Mouse (Mus musculus) liver, postnatal 0 days (tissue): ENCODE results near the gene Irgm2. TPM values are rescaled to one million over a fixed set of nuclear protein-coding genes. Genes with fewer than 3 reads are reported as not detected.

Experiments
- ATAC-seq: fragments of 200-750 bp; cut with Nextera tagmentation; 2 replicates; pipeline ENCODE4 v1.8.0; 2017; ENCODE audit warnings: mild to moderate bottlenecking, moderate library complexity
- DNase-seq: peaks from one replicate; pipeline ENCODE4 v3.0.0-alpha.2; 2016
- H3K27ac ChIP-seq: fragments of 300-500 bp; sonication (generic); 2 replicates; pipeline ENCODE4 v1.5.1; 2014; ENCODE audit warnings: antibody characterized with exemption, moderate library complexity, mild to moderate bottlenecking, low read depth
- H3K27me3 ChIP-seq: fragments of 300-500 bp; sonication (generic); 2 replicates; pipeline ENCODE4 v1.6.1; 2014; ENCODE audit warnings: low read length, control low read depth, mixed read lengths; ENCODE audit not compliant: insufficient read depth
- H3K36me3 ChIP-seq: fragments of 300-500 bp; sonication (generic); replicated peaks from 2 replicates; pipeline ENCODE4 v1.6.1; 2014; ENCODE audit warnings: mild to moderate bottlenecking, control low read depth, low read length, moderate library complexity, mixed read lengths; ENCODE audit not compliant: insufficient read depth
- H3K4me1 ChIP-seq: fragments of 300-500 bp; sonication (generic); 2 replicates; pipeline ENCODE4 v1.6.1; 2014; ENCODE audit warnings: antibody characterized with exemption, mild to moderate bottlenecking, control low read depth; ENCODE audit not compliant: insufficient read depth
- H3K4me2 ChIP-seq: fragments of 300-500 bp; sonication (generic); 2 replicates; pipeline ENCODE4 v1.6.1; 2014; ENCODE audit warnings: low read depth, mild to moderate bottlenecking, low read length, moderate library complexity, mixed read lengths
- H3K4me3 ChIP-seq: fragments of 300-500 bp; sonication (generic); 2 replicates; pipeline ENCODE4 v1.5.1; 2014; ENCODE audit warnings: low read depth, low read length
- H3K9ac ChIP-seq: fragments of 300-500 bp; sonication (generic); replicated peaks from 2 replicates; pipeline ENCODE4 v1.6.1; 2014; ENCODE audit warnings: mild to moderate bottlenecking, moderate library complexity
- H3K9me3 ChIP-seq: fragments of 300-500 bp; sonication (generic); 2 replicates; pipeline ENCODE4 v1.6.1; 2016; ENCODE audit warnings: mild to moderate bottlenecking, control low read depth, low read length, mixed read lengths
- CTCF ChIP-seq: sonication (generic); IDR thresholded peaks from 2 replicates; pipeline ENCODE4 v1.5.1; 2016; ENCODE audit warnings: antibody characterized with exemption, low read depth
- EP300 ChIP-seq: IDR thresholded peaks from 2 replicates; pipeline ENCODE4 v1.6.1; 2016; ENCODE audit warnings: antibody characterized with exemption, low read depth, mild to moderate bottlenecking
- WGBS: fragments of 180-500 bp; shearing (Covaris S2); extraction: QIAGEN DNeasy Blood & Tissue Kit; methylation state at CpG from one replicate; pipeline ENCODE4 v1.1.7; 2014; ENCODE audit not compliant: insufficient replicate concordance; 5-methylcytosine and 5-hydroxymethylcytosine counted together
- polyA plus RNA-seq: library from polyadenylated mRNA; unstranded; fragments of >200 nt; fragmentation: Nextera tagmentation; extraction: Ambion mirVana; gene quantifications from 2 replicates; pipeline ENCODE4 v1.2.1, GENCODE M21; 2015

The Irgm2 gene
- polyA plus RNA-seq, 1 experiment from 2014 or later = 17.2 TPM

DNA sequence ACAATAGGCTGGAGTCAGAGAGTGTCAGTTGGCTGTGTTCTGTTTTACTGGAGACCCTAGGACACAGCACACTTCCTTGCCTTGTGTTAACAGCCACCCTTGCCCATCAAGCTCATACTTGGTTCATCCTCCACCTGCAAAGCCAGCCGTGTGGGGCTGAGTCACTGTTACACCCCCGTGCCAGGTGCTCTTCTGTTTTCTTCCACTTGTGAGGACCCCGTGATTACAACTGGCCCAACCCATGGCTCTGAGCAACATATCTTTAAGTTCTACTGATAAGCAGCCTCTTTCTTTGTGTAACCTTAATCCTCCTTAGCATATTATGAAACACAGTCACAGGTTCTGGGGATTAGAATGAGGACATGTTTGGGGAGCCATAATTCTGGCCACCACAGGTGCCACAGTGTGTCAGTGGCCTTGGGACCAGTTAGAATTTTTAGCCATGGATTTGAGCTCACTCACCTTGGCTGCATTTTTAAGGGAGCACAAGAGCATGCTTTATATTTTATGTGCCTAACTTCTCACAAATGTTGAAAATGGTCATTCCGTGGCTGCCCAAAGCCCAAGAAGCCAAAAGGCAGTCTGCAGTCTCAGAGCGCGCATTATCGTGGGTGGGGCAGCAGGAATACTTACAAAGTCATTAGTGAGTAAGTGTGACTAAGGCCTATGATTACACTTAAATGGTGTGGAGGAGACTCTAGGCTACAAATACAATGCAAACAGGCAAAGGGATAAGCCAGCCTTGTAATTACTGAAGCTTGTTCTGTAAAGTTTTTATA is 50.0 kb downstream of the Irgm2 start:
- no peak for TF ChIP-seq EP300
- no peak for TF ChIP-seq CTCF
- 77% methylated on average over 7 of the region's 7 CpGs for WGBS
- no peak overlapping the region for H3K9ac ChIP-seq

DNA sequence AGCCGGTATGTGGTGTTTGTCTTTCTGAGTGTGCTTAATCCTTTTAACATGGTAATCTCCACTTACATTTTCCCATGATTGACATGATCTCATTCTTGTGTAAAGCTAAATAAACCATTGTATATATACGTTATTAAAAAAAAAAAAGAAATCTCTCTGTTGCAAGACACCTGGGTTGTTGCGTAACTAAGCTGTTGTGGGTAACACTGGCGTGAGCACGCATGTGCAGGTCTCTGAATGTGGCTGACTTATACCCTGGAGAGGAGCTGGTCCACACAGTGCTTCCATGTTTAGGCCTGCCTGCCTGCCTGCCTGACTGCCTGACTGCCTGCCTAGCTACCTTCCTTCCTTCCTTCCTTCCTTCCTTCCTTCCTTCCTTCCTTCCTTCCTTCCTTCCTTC is 51.1 kb downstream of the Irgm2 start:
- peak; percentile 70 for ATAC-seq
- no peak overlapping the region for H3K4me3 ChIP-seq
- H3K27me3 ChIP-seq = no peaks in the 10 kb centered on the region
- no peaks in the 10 kb centered on the region for H3K4me1 ChIP-seq
- no peak for TF ChIP-seq EP300
- no peak for TF ChIP-seq CTCF
- no peak overlapping the region for H3K4me2 ChIP-seq
- H3K36me3 ChIP-seq = no peaks in the 10 kb centered on the region
- no peak overlapping the region for H3K27ac ChIP-seq
- no peaks in the 10 kb centered on the region for H3K9me3 ChIP-seq
- 57% methylated on average over 5 of the region's 5 CpGs for WGBS
- no peak overlapping the region for H3K9ac ChIP-seq
- no peak for DNase-seq

More for the DNA sequence above, 50.0 kb downstream of the Irgm2 start:
- Histone ChIP-seq H3K27ac (no peak overlapping the region), H3K9me3 (no peaks in the 10 kb centered on the region), H3K4me2 (no peak overlapping the region), H3K36me3 (no peaks in the 10 kb centered on the region), H3K27me3 (no peaks in the 10 kb centered on the region), H3K4me1 (no peaks in the 10 kb centered on the region), H3K4me3 (no peak overlapping the region)
- no peak for DNase-seq
- ATAC-seq = no peak

DNA sequence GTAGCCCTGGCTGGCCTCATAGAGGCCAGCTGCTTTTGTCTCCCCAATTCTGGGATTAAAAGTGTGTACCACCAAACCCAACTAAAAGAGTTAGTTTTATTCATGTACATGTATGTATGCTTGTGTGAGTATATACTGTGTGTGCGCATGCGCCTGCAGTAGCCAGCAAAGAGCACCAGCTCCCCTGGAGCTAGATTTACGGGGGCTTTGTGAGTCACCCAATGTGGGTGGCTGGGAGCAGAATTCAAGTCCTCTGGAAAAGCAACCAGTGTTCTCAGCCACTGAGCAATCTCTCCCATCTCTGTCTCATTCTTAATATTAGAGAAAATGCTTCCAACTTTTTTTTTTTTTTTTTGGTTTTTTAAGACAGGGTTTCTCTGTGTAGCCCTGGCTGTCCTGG is 55.0 kb downstream of the Irgm2 start:
- Histone ChIP-seq H3K4me2 (no peak overlapping the region), H3K9ac (no peak overlapping the region), H3K36me3 (no peaks in the 10 kb centered on the region), H3K9me3 (no peaks in the 10 kb centered on the region), H3K4me3 (no peak overlapping the region), H3K4me1 (no peaks in the 10 kb centered on the region), H3K27me3 (no peaks in the 10 kb centered on the region), H3K27ac (no peak overlapping the region)
- DNase-seq = no peak
- WGBS = 94% methylated on average over 3 of the region's 3 CpGs
- ATAC-seq = no peak
- TF ChIP-seq EP300 (no peak), CTCF (no peak)

DNA sequence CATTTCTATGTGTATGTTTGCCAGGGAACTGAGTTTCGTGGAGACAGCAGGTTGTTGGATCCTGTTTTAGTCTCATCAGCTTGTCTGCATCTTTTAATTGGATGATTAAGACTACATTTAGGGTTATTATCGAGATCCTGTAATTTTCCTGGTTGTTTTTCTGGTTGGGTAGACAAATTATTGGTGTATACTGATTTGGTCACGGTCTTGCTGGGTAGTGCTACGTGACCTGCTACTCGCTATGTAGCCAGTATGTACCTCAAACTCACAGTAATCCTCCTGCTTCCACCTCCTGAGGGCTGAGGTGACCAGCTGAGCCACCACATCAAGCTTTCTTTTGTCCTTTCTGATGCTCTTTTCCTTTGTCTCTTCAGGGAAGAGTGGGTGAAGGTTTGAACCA is 58.4 kb downstream of the Irgm2 start:
- 75% methylated on average over 5 of the region's 5 CpGs for WGBS
- TF ChIP-seq CTCF = no peak
- no peak for TF ChIP-seq EP300
- no peak for ATAC-seq

DNA sequence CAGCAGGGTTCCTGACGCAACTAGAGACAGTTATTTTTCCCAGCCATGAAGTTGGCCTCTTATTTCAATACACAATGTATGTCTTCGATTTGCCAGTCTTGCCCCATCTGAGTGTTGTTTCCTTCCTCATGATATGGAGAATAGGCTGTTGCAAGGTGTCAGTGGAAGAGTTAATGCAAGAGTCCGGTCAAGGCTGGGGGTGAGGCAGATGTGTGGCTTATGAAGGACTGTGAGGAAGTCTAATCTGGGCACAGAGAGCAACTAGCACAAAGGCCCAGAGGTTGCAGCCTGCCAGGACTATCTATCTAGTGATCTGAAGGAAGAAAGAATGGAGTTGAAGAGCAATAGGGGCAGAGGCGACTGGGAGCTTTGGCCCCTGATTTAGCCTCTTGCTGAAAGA is 60.7 kb downstream of the Irgm2 start:
- H3K4me2 ChIP-seq = no peak overlapping the region
- no peaks in the 10 kb centered on the region for H3K9me3 ChIP-seq
- DNase-seq = no peak
- no peaks in the 10 kb centered on the region for H3K27me3 ChIP-seq
- no peak overlapping the region for H3K9ac ChIP-seq
- H3K27ac ChIP-seq = peak overlapping the region; percentile 60; the same call in 1 of the 2 replicates
- TF ChIP-seq EP300 (no peak), CTCF (no peak)
- WGBS = 64% methylated on average over 4 of the region's 4 CpGs
- H3K4me1 ChIP-seq = no peaks in the 10 kb centered on the region
- no peak for ATAC-seq
- H3K36me3 ChIP-seq = no peaks in the 10 kb centered on the region
- H3K4me3 ChIP-seq = no peak overlapping the region

More for the DNA sequence above, 58.4 kb downstream of the Irgm2 start:
- Histone ChIP-seq H3K36me3 (no peaks in the 10 kb centered on the region), H3K27ac (no peak overlapping the region), H3K9ac (no peak overlapping the region), H3K4me2 (no peak overlapping the region), H3K4me3 (no peak overlapping the region), H3K9me3 (no peaks in the 10 kb centered on the region), H3K4me1 (no peaks in the 10 kb centered on the region), H3K27me3 (no peaks in the 10 kb centered on the region)
- DNase-seq = no peak

DNA sequence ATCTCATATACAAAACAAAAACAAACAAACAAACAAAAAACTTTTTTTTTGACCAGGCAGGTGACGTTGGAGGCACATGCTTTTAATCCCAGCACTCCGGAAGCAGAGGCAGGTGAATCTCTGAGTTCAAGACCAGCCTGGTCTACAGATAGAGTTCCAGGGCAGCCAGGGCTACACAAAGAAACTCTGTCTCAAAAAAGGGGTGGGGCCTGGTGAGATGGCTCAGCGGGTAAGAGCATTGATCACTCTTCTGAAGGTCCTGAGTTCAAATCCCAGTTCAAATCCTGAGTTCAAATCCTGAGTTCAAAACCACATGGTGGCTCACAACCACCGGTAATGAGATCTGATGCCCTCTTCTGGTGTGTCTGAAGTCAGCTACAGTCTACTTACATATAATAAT is 62.4 kb downstream of the Irgm2 start:
- no peaks in the 10 kb centered on the region for H3K27me3 ChIP-seq
- no peak overlapping the region for H3K27ac ChIP-seq
- H3K4me1 ChIP-seq = no peaks in the 10 kb centered on the region
- WGBS = 75% methylated on average over 4 of the region's 4 CpGs
- H3K4me3 ChIP-seq = no peak overlapping the region
- no peak for ATAC-seq
- no peak overlapping the region for H3K4me2 ChIP-seq
- no peaks in the 10 kb centered on the region for H3K9me3 ChIP-seq
- no peaks in the 10 kb centered on the region for H3K36me3 ChIP-seq
- DNase-seq = no peak
- no peak overlapping the region for H3K9ac ChIP-seq
- TF ChIP-seq CTCF (no peak), EP300 (no peak)
